Mouse (Mus musculus): Measurements from ENCODE around the gene Vsnl1. TPM values are rescaled to one million over a fixed set of nuclear protein-coding genes. Genes with fewer than 3 reads are reported as not detected.

Gene Vsnl1
- polyA plus RNA-seq (2015; fragmentation: Illumina TruSeq; extraction: RNeasy Lipid Tissue Mini Kit (QIAGEN cat#74804); ENCODE audit: low read depth, low replicate concordance), result 906 TPM

GRCm38 (mm10) chr12:11436497-11437265, at the start of gene Vsnl1:
Vsnl1 (minus strand) TSS chr12:11436613.

GRCm38 (mm10) chr12:11455549-11456194, 19.3 kb upstream of the Vsnl1 start, which contains the start of gene Rad51ap2:
Rad51ap2 (plus strand) TSS chr12:11456079.

Other genes starting within 250 kb of the Vsnl1 start
- not detected for gene Msgn1, start 227.6 kb downstream of the Vsnl1 start, polyA plus RNA-seq (2015; fragmentation: Illumina TruSeq; extraction: RNeasy Lipid Tissue Mini Kit (QIAGEN cat#74804); ENCODE audit: low read depth, low replicate concordance)
- 0.57 TPM for gene Gen1, start 170.8 kb downstream of the Vsnl1 start, polyA plus RNA-seq (2015; fragmentation: Illumina TruSeq; extraction: RNeasy Lipid Tissue Mini Kit (QIAGEN cat#74804); ENCODE audit: low read depth, low replicate concordance)
- 27.3 TPM for gene Smc6, start 170.7 kb downstream of the Vsnl1 start, polyA plus RNA-seq (2015; fragmentation: Illumina TruSeq; extraction: RNeasy Lipid Tissue Mini Kit (QIAGEN cat#74804); ENCODE audit: low read depth, low replicate concordance)
- gene Rad51ap2, start 19.5 kb upstream of the Vsnl1 start, polyA plus RNA-seq (2015; fragmentation: Illumina TruSeq; extraction: RNeasy Lipid Tissue Mini Kit (QIAGEN cat#74804); ENCODE audit: low read depth, low replicate concordance), result 0.76 TPM

All from brain, adult 10 weeks (tissue).